Mouse (Mus musculus) bone marrow macrophage, adult 2 months (primary cell): Measurements from ENCODE around the gene Acsl5.

Source experiments
- CTCF ChIP-seq: IDR thresholded peaks from 2 replicates; pipeline ENCODE4 v1.5.1; 2012; ENCODE audit warnings: low read depth, mild to moderate bottlenecking, low read length, moderate library complexity
- POLR2A ChIP-seq: IDR thresholded peaks from 2 replicates; pipeline ENCODE4 v1.6.1; 2012; ENCODE audit warnings: mild to moderate bottlenecking, low read depth, low read length, borderline replicate concordance

DNA sequence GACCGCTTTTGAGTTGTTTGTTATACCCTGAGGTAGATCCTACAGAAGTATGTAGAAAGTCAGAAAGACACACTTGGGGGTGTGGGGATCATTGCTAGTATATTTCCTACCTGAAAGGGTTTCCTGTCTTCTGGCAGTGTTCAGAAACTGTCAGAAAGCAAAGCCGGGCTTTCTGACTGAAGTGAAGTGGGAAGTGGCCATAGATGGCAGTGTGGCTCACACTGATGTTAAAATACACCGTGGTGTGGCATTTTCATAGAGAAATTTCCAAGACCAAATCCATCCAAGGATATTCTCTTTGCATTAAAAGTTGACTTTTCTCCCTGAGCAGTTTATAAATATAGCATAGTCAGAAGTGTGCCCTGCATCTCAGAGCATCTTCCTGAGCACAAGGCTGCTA lies 89.6 kb downstream of the Acsl5 start:
- no peak for TF ChIP-seq POLR2A
- TF ChIP-seq CTCF, result no peak
